Mouse (Mus musculus): Measurements from ENCODE around the gene Cyp2b9.
"Not testable (repeated sequence)": the region's sequence is repeated elsewhere in the genome, so short reads cannot be mapped to it uniquely, and the experiment has no call there.

The Cyp2b9 gene

GRCm38 (mm10) chr7:26173111-26173510 is at the start of gene Cyp2b9:
Gene Cyp2b9 (plus strand): TSS chr7:26173411.
- not testable (repeated sequence) for DNase-seq (ENCODE audit: low spot score)

GRCm38 (mm10) chr7:26139623-26140022 is 33.6 kb upstream of the Cyp2b9 start:
- DNase-seq (ENCODE audit: low spot score): not testable (repeated sequence)

GRCm38 (mm10) chr7:26143657-26144056 is 29.6 kb upstream of the Cyp2b9 start:
- DNase-seq (ENCODE audit: low spot score): not testable (repeated sequence)

GRCm38 (mm10) chr7:26168765-26169536 is 4.3 kb upstream of the Cyp2b9 start:
- not testable (repeated sequence) for DNase-seq (ENCODE audit: low spot score)

GRCm38 (mm10) chr7:26201083-26201482 is 27.9 kb downstream of the Cyp2b9 start:
- no peak for DNase-seq (ENCODE audit: low spot score)

- not testable (repeated sequence) for DNase-seq (ENCODE audit: low spot score)
Observed at GRCm38 (mm10) chr7:26260034-26260433, 86.8 kb downstream of the Cyp2b9 start, which contains the start of gene Vmn1r184. Gene Vmn1r184 (plus strand): TSS chr7:26260334.

Data from T-cell, adult 2 months (primary cell).